Mouse (Mus musculus) lung, embryonic 16.5 days (tissue): ENCODE measurements at regions not wholly inside any gene's neighbourhood (a gene's known extent, or its start where the extent isn't known, plus 50 kb on each side); places are given as distances from the start of the nearest gene placed in this dataset.

Source experiments
- ATAC-seq: fragments of 200-750 bp; cut with Nextera tagmentation; 2 replicates; pipeline ENCODE4 v1.8.0; 2017; ENCODE audit warnings: low read depth, mild to moderate bottlenecking, moderate library complexity
- H3K27ac ChIP-seq: fragments of 300-500 bp; sonication (generic); 2 replicates; pipeline ENCODE4 v1.5.1; 2014; ENCODE audit warnings: mild to moderate bottlenecking, control low read depth, low read length
- H3K27me3 ChIP-seq: fragments of 300-500 bp; sonication (generic); 2 replicates; pipeline ENCODE4 v1.6.1; 2014; ENCODE audit warnings: low read depth, low read length, mixed read lengths; ENCODE audit not compliant: control insufficient read depth, insufficient read depth
- H3K36me3 ChIP-seq: fragments of 300-500 bp; sonication (generic); 2 replicates; pipeline ENCODE4 v1.6.1; 2014; ENCODE audit warnings: low read length; ENCODE audit not compliant: control insufficient read depth, insufficient read depth
- H3K4me1 ChIP-seq: fragments of 300-500 bp; sonication (generic); replicated peaks from 2 replicates; pipeline ENCODE4 v1.6.1; 2014; ENCODE audit warnings: low read length, mixed read lengths; ENCODE audit not compliant: control insufficient read depth, insufficient read depth
- H3K4me2 ChIP-seq: fragments of 300-500 bp; sonication (generic); 2 replicates; pipeline ENCODE4 v1.6.1; 2014; ENCODE audit warnings: low read depth, low read length, control low read depth
- H3K4me3 ChIP-seq: fragments of 300-500 bp; sonication (generic); 2 replicates; pipeline ENCODE4 v1.5.1; 2014; ENCODE audit warnings: mild to moderate bottlenecking, low read length, control low read depth
- H3K9ac ChIP-seq: fragments of 300-500 bp; sonication (generic); 2 replicates; pipeline ENCODE4 v1.6.1; 2014; ENCODE audit warnings: low read length, control low read depth
- H3K9me3 ChIP-seq: fragments of 300-500 bp; sonication (generic); 2 replicates; pipeline ENCODE4 v1.6.1; 2016; ENCODE audit warnings: low read length; ENCODE audit not compliant: control insufficient read depth
- WGBS: fragments of 180-500 bp; shearing (Covaris S2); extraction: QIAGEN DNeasy Blood & Tissue Kit; methylation state at CpG from one replicate; pipeline ENCODE4 v1.1.7; 2014; 5-methylcytosine and 5-hydroxymethylcytosine counted together

DNA sequence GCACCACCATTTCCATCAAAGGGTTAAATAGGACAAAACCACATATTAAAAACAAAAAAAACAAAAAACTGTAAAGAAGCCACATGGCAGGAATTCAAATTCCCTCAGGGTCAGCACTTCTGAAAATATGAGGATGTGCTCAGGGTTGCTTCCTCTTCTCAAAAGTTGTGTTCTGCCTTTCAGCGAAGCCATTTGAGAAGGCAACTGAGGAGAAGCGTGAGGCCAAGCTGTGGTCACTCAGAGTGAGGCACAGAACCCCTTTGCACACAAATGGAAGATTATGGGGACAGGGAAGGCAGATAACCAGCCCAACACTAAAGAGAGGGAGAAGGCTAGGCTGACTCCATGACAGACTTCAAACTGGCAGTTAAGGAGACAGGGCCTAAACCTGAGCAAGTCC, 142.8 kb upstream of the Jade1 start:
- H3K4me1 ChIP-seq, result peaks cover 11% of the 10 kb centered on the region; the same call in 1 of the 2 replicates

DNA sequence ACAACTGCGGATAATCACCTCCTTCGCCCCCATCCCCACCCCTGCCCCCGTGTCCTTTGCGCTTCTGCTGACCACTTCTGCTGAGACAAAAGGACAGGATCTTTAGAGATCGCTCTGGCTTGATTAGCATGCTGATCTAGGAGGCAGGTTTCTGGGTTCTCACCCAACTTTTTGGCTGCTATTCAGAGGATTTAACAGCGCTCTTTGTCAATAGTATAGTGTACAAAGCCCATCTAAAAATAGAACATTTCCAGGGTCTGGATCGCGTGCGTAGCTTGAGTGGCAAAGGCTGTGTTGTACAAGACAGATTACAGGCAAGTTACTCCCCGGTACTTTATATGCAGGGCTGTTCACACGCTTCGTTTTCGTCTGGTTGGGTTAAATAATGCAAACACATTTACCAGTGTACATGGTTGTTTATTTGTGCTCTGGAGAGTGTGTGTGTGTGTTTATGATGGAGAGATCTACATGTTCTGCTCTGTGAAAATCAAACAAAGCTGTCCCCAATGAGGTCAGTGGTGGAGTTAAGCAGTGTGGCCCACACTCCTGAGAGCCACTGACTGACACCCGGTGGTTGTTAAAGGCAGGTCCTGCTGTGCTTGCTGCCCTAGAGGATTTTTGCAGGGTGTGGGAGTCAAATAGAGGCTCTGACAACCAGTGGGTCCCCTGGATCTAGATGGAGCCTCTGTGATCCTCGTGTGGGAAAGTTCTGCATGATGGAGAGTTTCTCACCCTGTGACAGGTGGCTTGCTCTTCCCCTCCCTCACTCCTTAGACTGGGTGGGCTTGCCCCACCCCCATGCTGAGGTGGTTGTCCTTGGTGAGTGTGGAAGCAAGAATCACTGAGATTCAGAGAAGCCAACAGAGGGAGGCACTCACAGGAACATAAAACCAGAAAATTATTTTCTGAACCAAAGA, 146.5 kb upstream of the Jade1 start:
- no peak overlapping the region for H3K27ac ChIP-seq
- no peaks in the 10 kb centered on the region for H3K36me3 ChIP-seq
- H3K4me2 ChIP-seq, result peak overlapping the region; percentile 61
- H3K4me3 ChIP-seq, result peak overlapping the region; percentile 38
- peak; percentile 86 for ATAC-seq
- H3K9ac ChIP-seq, result peak overlapping the region; percentile 44
- 5% methylated on average over 15 of the region's 15 CpGs for WGBS
- H3K9me3 ChIP-seq, result no peaks in the 10 kb centered on the region
- H3K27me3 ChIP-seq, result no peaks in the 10 kb centered on the region
- peaks cover 11% of the 10 kb centered on the region; the same call in 1 of the 2 replicates for H3K4me1 ChIP-seq

More for the DNA sequence above, 142.8 kb upstream of the Jade1 start:
- H3K27ac ChIP-seq, result no peak overlapping the region
- no peaks in the 10 kb centered on the region for H3K36me3 ChIP-seq
- H3K4me2 ChIP-seq, result no peak overlapping the region
- H3K4me3 ChIP-seq, result no peak overlapping the region
- no peaks in the 10 kb centered on the region for H3K9me3 ChIP-seq
- H3K27me3 ChIP-seq, result no peaks in the 10 kb centered on the region
- no peak for ATAC-seq
- H3K9ac ChIP-seq, result no peak overlapping the region
- WGBS, result 62% methylated on average over 2 of the region's 2 CpGs

DNA sequence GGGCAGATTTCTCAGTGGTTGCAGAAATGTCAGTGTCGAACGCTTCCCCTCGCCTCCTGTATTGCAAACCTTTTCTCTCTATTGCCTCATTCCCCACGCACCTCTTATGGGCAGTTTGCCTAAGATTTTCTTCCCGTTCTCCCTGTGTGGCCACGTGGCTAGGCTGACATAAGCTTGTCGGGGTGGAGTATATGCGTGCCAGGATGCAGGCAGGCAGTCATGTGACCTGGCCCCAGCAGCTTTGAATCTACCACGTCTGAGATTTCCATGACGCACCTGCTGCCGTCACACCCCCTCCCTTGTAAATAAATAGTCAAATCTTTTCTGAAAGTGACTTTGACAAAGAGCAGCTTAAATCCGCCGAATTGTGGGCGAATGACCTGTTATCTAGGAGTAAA, 147.1 kb upstream of the Jade1 start:
- no peak overlapping the region for H3K27ac ChIP-seq
- H3K9me3 ChIP-seq, result no peaks in the 10 kb centered on the region
- 2% methylated on average over 14 of the region's 14 CpGs for WGBS
- no peaks in the 10 kb centered on the region for H3K36me3 ChIP-seq
- H3K27me3 ChIP-seq, result no peaks in the 10 kb centered on the region
- H3K9ac ChIP-seq, result peak overlapping the region; percentile 44
- H3K4me1 ChIP-seq, result peaks cover 11% of the 10 kb centered on the region; the same call in 1 of the 2 replicates
- H3K4me3 ChIP-seq, result peak overlapping the region; percentile 38
- peak; percentile 87 for ATAC-seq
- peak overlapping the region; percentile 61 for H3K4me2 ChIP-seq

DNA sequence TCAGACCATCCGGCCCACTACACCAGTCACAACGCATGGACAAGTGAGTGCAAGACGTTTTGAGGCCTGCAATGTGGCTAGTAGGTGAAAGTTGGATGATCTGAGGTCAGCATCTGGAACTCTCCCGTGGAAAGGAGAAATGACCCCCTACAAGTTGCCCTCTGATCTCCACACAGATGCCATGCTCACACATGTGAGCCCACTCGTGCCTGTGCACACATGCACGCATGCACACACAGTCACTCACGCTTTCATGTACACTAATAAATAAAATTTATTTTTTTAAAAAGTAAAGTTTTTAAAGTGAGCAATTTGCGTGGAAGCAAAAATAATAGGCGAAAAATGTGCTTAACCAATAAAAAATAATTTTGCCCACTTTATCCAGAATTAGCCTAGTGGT, 147.5 kb upstream of the Jade1 start:
- Histone ChIP-seq H3K9me3 (no peaks in the 10 kb centered on the region), H3K4me1 (peaks cover 11% of the 10 kb centered on the region; the same call in 1 of the 2 replicates), H3K27me3 (no peaks in the 10 kb centered on the region), H3K4me2 (no peak overlapping the region), H3K27ac (no peak overlapping the region), H3K36me3 (no peaks in the 10 kb centered on the region), H3K4me3 (no peak overlapping the region), H3K9ac (no peak overlapping the region)
- no peak for ATAC-seq
- 83% methylated on average over 9 of the region's 9 CpGs for WGBS

DNA sequence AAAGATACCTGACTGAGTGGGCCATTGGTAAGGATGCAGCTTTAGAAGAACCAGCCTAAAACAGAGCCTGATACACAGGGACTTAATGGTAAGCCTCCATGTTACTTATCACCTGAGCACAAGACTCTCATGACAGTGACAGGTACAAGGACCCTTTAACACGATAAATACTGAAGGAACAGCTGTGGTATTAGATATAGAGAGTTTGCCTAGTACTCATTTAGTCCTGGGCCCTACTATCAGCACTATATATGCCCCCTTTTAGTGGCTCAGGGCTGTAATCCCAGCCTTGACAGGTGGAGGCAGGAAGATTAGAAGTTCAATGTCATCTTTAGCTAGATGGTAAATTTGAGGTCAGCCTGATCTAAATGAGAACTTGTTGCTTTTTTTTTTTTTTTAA, 148.0 kb upstream of the Jade1 start:
- H3K36me3 ChIP-seq, result no peaks in the 10 kb centered on the region
- no peak for ATAC-seq
- H3K4me2 ChIP-seq, result no peak overlapping the region
- no peak overlapping the region for H3K9ac ChIP-seq
- H3K4me3 ChIP-seq, result no peak overlapping the region
- WGBS, result 66% methylated on average over 1 of the region's 1 CpGs
- no peak overlapping the region for H3K27ac ChIP-seq
- H3K4me1 ChIP-seq, result peaks cover 11% of the 10 kb centered on the region; the same call in 1 of the 2 replicates
- H3K9me3 ChIP-seq, result no peaks in the 10 kb centered on the region
- no peaks in the 10 kb centered on the region for H3K27me3 ChIP-seq

DNA sequence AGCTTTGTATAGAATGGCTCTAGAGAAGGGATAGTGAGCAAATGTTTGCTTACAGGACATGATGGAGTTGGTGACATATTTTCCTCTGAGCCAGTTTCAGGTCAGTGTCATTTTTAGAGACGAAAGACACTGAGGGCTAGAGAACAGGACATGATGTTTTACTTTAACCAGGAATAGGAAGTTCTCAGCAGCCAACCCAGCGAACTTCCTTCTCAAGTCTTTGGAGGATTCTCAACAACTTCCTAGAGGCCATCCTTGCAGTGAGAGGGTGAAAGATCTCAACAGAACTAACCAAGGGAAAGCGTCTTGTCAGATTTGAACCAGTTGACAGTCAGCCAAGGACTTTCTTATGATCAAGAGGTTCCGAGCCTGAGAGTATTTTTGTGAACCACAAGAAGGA, 153.7 kb upstream of the Jade1 start:
- Histone ChIP-seq H3K9me3 (no peaks in the 10 kb centered on the region), H3K27ac (no peak overlapping the region), H3K9ac (no peak overlapping the region), H3K4me1 (no peaks in the 10 kb centered on the region), H3K27me3 (no peaks in the 10 kb centered on the region), H3K4me2 (no peak overlapping the region), H3K36me3 (no peaks in the 10 kb centered on the region), H3K4me3 (no peak overlapping the region)
- ATAC-seq, result no peak
- 66% methylated on average over 4 of the region's 4 CpGs for WGBS

DNA sequence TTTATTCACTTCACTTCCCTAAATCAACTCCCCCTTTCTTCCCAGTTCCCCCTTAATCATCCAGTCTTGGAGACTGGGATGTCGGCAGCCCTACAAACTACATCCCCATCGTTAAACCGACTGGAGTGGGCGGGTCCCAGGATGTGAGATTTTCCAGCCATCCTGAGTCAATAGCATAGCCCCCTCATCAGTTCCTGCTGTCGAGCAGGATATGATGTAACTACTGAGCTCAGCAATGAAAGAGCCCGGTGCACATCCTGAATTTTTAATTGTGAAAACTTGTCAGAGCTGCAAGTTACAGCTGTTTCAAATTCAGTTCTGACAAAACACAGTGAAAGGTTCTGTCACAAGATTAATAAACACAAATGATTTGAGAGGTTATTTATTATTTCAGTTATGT, 165.7 kb upstream of the Jade1 start:
- WGBS, result 32% methylated on average over 6 of the region's 6 CpGs
- Histone ChIP-seq H3K9ac (no peak overlapping the region), H3K4me2 (no peak overlapping the region), H3K4me3 (no peak overlapping the region), H3K4me1 (peaks cover 2% of the 10 kb centered on the region; the same call in 1 of the 2 replicates), H3K27me3 (no peaks in the 10 kb centered on the region), H3K9me3 (no peaks in the 10 kb centered on the region), H3K36me3 (no peaks in the 10 kb centered on the region), H3K27ac (no peak overlapping the region)
- peak; percentile 56; the same call in 1 of the 2 replicates for ATAC-seq

DNA sequence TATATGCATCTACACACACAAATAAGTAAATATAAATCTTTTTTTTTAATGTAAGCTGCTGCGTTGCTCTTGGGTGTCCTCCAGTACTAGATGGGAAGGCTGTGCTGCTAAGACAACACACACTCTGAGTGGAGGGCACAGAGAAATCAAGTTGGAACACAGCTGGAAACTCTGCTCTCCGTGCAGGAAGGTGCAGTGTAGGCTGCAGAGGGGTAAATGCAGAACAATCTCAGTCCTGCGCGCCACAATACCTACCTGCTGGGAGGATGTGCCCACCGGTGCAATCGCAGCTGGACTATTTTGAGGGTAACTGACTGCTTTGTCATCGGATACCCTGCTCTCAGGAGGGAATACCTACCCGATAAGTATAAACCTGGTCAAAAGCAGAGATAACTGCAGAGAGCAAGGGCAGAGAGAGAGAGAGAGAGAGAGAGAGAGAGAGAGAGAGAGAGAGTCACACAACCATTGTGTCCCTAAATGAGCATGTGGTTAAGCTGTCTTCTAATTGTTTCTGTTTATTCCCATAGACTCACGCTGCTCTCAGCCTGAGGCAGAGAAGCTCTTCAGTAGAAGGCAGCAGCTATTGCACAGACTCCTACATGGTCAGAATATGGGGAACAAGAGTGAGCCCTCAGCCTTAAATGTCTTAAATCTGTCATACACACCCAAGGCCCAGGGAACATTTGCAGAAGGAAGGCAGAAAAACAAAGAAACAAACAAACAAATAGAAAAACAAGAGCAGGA, 167.9 kb upstream of the Jade1 start:
- Histone ChIP-seq H3K27me3 (no peaks in the 10 kb centered on the region), H3K4me1 (peaks cover 2% of the 10 kb centered on the region; the same call in 1 of the 2 replicates), H3K9me3 (no peaks in the 10 kb centered on the region), H3K4me2 (no peak overlapping the region), H3K4me3 (no peak overlapping the region), H3K36me3 (no peaks in the 10 kb centered on the region), H3K9ac (no peak overlapping the region), H3K27ac (no peak overlapping the region)
- ATAC-seq, result no peak
- 74% methylated on average over 9 of the region's 9 CpGs for WGBS

DNA sequence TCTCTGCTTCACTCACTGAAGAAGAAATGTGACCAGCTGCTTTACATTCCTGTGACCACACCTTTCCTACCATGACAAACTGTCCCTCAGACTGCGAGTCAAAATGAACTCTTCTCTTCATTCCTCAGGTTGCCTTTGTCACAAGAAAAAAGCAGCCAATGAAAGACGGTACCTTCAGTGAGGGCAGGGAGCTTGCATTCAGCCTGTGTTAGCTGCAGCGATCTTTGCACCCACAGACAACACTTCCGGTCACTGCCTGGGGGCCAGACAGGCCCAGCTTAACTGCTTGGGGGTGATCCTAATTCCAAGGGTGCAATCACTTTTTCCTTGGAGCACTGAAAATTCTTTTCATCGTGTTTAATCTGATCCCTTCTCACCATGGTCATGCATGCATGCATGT, 169.2 kb upstream of the Jade1 start:
- Histone ChIP-seq H3K9me3 (no peaks in the 10 kb centered on the region), H3K9ac (no peak overlapping the region), H3K36me3 (no peaks in the 10 kb centered on the region), H3K27me3 (no peaks in the 10 kb centered on the region), H3K27ac (no peak overlapping the region), H3K4me2 (no peak overlapping the region), H3K4me3 (no peak overlapping the region), H3K4me1 (peaks cover 2% of the 10 kb centered on the region; the same call in 1 of the 2 replicates)
- ATAC-seq, result no peak
- 46% methylated on average over 5 of the region's 5 CpGs for WGBS
